Mouse (Mus musculus) heart, postnatal 0 days (tissue): ENCODE data around the gene Tmem132b.

Source experiments
- CTCF ChIP-seq: IDR thresholded peaks from 2 replicates; pipeline ENCODE4 v1.5.1; 2016; ENCODE audit warnings: antibody characterized with exemption, control low read depth, low read depth
- EP300 ChIP-seq: IDR thresholded peaks from 2 replicates; pipeline ENCODE4 v1.6.1; 2016; ENCODE audit warnings: antibody characterized with exemption, low read depth

DNA sequence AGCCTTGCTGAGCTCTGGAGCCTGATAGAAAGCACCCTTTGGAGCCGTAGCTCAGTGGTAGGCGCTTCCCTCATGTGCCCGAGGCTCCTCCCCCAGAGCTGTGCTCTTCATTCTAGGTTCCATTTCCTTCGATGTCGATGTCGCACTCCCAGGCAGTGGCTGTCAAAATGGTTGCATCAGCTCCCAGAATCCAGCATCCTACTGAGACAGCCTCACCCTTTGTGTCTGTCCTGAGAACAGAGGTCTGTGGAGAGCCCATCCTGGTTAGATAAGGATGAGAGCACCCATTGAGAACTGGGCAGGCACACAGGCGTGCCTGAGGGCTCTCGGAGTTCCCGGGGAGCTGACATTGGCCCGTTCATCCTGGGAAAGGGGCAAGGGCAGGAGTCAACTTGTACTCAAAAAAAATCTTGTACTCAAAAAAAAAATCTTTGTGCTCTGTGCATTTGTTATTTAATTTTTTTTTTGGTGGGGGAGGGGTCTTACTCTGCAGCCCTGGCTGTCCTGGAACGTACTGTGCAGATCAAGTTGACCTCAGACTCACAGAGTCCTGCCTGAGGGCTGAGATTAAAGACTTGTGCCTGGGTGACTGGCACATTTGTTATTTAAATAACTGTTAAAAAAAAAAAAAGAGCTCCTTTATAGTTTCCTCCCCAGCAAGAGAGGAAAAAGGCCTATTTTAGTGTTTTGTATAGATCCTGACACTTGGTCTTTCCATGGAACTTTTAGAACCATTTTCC, 18.3 kb downstream of the Tmem132b start:
- TF ChIP-seq CTCF (no peak), EP300 (no peak)
